Mouse (Mus musculus): Measurements from ENCODE around the gene Izumo1. TPM values are rescaled to one million over a fixed set of nuclear protein-coding genes. Genes with fewer than 3 reads are reported as not detected.
"Not testable (repeated sequence)": the region's sequence is repeated elsewhere in the genome, so short reads cannot be mapped to it uniquely, and the experiment has no call there.

The Izumo1 gene
- total and polyA plus RNA-seq, 3 experiments = 0.28 to 0.89 (median 0.29) TPM

GRCm38 (mm10) chr7:45642503-45643255 lies 21.1 kb downstream of the Izumo1 start:
- no peak for DNase-seq

- DNase-seq = peak; percentile 94
These were observed 22.0 kb downstream of the Izumo1 start for GRCm38 (mm10) chr7:45643441-45644178.

GRCm38 (mm10) chr7:45644183-45644582 lies 22.6 kb downstream of the Izumo1 start:
- no peak for DNase-seq

- no peak for DNase-seq
These were observed 23.4 kb downstream of the Izumo1 start for GRCm38 (mm10) chr7:45644872-45645590.

- DNase-seq = no peak
These were observed 24.0 kb downstream of the Izumo1 start for GRCm38 (mm10) chr7:45645591-45645971.

- peak; percentile 68 for DNase-seq
These were observed 25.1 kb downstream of the Izumo1 start for GRCm38 (mm10) chr7:45646671-45647070.

GRCm38 (mm10) chr7:45649351-45649750 lies 27.7 kb downstream of the Izumo1 start:
- peak; percentile 78 for DNase-seq

GRCm38 (mm10) chr7:45650484-45650883 lies 28.9 kb downstream of the Izumo1 start:
- not testable (repeated sequence) for DNase-seq

- no peak for DNase-seq
These were observed 32.9 kb downstream of the Izumo1 start for GRCm38 (mm10) chr7:45654424-45655047.

GRCm38 (mm10) chr7:45660746-45661478 lies 39.3 kb downstream of the Izumo1 start:
- no peak for DNase-seq

GRCm38 (mm10) chr7:45661702-45662101 lies 40.1 kb downstream of the Izumo1 start:
- not testable (repeated sequence) for DNase-seq

- DNase-seq = no peak
These were observed 43.9 kb downstream of the Izumo1 start for GRCm38 (mm10) chr7:45665303-45666138.

GRCm38 (mm10) chr7:45666161-45666560 lies 44.5 kb downstream of the Izumo1 start, which contains the start of gene Fut2:
Gene Fut2, minus strand, starts transcription at chr7:45666394.
- no peak for DNase-seq

- no peak for DNase-seq
These were observed 46.1 kb downstream of the Izumo1 start for GRCm38 (mm10) chr7:45667761-45668160.

- DNase-seq = no peak
These were observed 47.3 kb downstream of the Izumo1 start for GRCm38 (mm10) chr7:45668921-45669320.

GRCm38 (mm10) chr7:45677627-45678295 lies 56.1 kb downstream of the Izumo1 start:
- DNase-seq = no peak

All from adrenal gland, adult 2 months (tissue).